Mouse (Mus musculus): ENCODE results near the gene Pros1.

The Pros1 gene

DNA sequence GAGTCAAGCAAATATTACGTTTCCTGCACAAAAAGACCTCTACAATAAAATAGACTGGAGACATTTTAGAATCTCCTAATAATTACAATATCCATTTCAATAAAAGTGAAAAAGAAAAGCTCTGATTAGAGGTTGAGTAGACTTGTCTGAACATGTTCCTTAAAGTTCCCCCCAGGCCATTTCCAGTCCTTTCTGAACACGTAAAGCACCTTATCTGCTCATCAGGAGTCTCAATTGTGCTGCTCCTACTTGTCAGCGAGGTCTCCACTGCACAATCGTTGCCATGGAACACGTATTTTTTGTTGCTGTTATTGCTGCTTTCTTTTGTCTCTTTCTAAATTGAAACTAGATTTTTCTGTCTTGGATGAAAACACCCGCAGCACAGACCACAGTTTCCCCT is 7.3 kb downstream of the Pros1 start:
- DNase-seq, result no peak

DNA sequence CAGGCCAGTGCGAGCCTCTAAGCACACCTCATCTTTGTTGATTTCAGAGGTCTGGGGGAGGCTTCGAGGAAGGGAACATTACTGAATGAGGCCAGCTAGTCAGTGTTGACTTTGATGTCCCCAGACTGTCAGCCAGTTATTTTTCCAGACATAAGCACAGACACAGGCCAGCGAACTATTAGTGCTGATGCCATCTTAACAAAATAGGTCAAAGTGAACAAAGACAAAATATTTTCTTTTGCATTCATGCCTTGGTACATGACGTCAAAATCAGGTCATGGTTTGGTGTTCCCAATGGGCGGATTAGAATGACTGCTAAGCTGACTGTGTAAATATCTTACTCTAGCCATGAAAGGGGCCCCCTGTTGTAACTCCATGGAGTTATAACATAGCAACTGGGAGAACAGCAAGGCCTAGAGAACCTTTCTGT is 18.6 kb downstream of the Pros1 start:
- DNase-seq, result no peak

DNA sequence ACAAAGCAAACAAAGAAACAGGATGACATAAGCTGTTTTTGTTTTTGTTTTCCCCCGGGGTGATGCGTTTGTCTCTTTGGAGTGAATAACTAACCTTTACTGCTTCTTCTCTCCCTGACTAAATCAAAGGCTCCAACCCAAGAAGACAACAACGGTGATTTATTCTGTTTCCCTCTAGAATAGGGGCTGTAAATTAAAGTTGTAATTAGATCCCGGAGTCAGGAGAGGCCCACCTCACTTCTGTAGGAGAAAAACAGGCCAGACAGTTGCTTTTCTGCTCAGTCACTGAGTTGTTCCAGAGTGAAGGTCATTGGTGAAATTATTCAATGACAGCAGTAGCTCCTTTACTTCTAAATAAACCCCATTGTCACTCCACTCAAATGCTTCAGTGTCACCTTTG is 19.1 kb downstream of the Pros1 start:
- no peak for DNase-seq

DNA sequence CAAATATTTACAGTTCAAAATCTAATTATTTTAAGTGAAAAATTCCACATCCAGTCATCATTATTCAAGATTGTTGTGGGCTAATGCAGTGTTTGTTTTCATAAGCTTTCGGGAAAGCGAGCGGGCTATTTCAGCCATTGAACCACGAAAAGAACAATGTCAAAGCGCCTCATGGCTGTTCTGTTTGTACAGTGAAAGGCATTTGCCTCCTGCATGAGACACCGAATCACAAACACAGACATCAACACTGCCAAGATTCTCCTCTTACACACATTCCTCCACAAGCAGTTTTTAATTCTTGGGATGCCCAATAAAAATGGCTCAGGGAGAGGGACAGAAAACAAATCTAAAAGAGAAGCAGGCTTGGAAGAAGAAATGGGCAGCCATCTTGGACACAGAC is 20.0 kb downstream of the Pros1 start:
- no peak for DNase-seq

DNA sequence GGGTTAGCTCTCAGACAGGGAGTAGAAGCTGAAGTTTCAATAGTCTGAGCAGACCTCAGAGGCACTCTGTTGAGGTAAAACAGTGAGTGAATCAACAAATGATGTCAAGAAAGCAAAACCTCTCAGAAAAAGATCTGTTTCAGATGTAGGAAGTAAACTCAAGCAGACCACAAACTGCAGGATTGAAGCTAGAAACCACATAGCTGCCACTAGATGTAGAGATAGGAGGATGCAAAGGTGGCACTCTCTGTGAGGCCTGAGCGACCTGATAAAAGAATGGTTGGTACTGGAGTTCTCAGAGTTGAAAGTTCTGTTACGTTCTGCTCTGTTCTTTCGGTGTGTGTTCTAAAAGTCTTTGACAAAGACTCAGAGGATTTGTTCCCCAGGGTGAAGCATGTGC is 41.7 kb downstream of the Pros1 start:
- no peak for DNase-seq

DNA sequence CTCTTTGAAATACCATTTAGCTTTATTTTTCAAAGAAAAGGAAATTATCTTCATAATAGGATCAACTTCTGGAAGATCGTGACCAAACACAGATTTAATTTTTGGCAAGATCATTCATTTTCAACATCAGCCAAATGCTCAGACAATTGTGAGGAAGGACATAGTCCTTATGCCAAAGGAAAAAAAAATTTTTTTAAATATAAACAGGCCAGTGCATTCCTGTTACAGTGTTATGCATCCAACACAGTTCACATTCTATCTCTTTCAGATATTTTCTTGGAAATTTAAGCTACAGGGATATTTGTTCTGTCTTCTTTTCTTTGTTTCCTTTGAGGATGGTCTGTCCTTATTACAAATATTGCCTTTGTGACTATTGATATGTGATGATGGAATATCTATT is 57.3 kb downstream of the Pros1 start:
- DNase-seq, result no peak

DNA sequence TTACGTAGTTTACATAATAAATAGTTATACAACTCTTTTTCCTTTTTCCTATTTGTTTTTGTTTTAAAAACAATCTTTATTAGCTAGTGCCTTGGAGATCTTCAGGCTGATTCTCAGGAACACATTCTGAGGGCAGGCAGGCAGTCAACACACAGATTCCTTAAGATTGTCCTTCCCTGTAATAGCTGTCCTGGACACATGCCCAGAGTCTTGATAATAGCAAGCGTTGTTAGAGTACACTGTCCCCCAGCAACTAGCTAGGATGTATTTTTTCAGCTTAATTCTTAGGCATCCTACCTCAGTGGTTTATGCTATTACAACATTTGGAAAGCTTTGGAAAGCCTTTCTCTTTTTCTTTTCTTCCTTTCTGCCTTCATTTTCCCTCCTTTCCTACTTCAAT is 58.1 kb downstream of the Pros1 start:
- DNase-seq, result no peak

DNA sequence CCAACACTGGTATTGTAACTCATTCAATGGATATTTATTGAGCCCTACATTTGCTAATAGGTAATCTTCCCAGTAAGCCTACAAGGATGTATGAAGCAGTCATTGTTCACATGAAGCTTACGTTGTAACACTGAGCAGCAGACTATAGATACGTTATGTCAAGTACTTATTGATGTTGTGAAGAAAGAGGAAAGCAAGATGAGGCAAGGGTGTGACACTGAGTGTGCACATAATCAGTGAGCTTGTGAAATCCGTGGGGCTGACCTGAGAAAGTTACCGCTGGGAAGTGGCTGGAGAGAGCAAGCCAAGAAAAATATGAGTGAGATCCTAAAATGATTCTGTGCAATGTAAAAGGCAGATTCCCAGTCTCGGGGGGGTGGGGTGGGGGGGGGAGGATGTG is 61.4 kb downstream of the Pros1 start:
- no peak for DNase-seq

DNA sequence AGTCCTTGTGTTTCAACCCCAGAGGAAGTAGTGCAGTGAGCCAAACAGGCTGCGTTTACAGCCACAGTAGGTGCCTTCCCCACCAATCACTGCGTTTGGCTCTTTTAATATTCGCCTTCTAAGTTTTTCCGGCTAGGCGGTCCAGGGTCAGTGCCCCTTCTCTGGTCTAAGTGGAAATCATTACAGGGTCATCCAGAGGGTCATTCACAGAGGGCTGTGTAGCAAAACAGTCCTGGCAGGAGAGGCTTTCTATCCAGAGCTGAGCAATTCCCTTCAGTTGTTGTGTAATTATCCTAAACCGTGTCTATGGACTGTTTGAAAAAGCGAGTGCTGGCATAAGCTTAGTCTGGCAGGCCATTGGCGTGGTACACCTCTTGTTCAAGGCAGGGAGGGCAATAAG is 68.1 kb downstream of the Pros1 start:
- no peak for DNase-seq

DNA sequence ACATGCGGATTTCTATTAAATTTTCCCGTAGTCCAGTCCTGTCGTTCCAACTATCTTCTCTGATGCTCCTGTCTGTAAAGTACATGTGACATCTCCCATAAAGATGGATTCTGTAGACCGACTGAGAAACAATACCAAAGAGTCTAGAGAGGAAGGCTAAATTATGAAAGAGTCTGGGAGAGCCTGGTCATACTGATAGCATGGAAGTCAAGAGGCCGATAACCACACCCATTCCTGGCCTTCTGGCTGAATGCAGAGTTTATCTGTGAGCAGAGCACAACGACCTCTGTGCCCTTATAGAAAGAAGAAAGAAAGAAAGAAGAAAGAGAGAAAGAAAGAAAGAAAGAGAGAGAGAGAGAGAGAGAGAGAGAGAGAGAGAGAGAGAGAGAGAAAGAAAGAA is 77.2 kb downstream of the Pros1 start:
- DNase-seq, result no peak

DNA sequence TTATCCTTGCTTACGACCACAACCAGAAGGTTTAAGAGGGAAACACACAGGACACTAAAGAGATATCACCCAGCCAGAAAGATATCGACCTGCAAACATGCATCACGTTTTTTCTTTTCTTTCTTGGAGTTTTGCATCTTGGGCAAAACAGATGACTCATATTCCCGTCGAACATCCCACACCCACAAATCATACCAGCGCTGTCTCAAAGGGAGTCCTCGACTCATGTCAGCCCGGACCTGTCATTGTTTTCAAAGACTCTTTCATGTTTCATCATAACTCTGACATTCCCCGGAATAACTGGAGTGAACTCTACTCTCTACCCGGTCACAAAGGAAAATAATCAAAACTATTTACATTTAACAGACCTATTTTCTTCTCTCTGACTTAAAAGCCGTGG is 82.2 kb downstream of the Pros1 start:
- no peak for DNase-seq

DNA sequence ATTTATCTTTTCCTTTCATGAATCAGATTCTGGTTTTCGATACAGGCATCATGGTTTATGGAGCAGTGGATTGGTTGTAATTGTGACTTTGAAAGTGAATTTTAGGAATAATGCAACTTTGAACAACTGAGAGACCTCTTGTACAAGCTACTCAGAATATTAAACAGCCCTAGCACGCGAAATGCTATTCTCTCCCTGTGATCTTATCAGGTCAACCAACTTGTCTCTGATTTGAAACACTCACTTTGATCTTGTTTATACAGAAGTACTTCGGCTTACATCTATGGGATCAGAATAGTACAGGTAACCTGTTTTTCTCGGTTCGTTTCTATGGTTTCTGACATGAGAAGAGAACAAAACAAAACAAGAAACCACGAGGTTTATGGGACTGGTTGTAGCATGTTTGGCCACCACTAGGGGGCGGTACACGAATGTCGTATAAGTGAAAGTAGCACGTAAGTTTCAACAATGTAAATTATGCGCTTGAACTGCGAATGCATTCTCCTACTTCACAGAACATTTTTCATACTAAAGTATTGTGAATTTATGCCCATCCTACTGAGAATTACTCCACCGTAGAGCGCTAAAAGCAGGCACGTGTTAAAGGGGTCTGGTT is 86.4 kb downstream of the Pros1 start:
- DNase-seq, result peak; percentile 53

DNA sequence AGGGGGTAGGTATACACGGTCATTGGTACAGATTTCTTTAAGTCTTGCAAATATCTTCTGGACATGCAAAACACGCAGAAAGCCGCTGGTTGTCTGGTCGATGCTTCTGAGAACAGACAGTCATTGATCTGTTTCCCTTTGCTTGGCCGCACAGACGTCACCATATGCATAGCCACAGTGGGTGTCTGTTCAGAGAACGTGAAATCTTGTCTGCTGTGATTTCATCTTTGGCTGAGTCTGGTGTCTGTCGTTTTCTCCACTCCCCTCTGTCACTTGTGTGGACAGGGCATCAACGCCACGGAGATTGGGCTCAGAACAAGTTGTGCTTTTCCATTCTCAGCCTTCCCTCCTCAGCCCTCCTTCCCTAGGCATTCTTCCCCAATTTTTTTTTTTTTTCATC is 87.7 kb downstream of the Pros1 start:
- DNase-seq, result no peak

DNA sequence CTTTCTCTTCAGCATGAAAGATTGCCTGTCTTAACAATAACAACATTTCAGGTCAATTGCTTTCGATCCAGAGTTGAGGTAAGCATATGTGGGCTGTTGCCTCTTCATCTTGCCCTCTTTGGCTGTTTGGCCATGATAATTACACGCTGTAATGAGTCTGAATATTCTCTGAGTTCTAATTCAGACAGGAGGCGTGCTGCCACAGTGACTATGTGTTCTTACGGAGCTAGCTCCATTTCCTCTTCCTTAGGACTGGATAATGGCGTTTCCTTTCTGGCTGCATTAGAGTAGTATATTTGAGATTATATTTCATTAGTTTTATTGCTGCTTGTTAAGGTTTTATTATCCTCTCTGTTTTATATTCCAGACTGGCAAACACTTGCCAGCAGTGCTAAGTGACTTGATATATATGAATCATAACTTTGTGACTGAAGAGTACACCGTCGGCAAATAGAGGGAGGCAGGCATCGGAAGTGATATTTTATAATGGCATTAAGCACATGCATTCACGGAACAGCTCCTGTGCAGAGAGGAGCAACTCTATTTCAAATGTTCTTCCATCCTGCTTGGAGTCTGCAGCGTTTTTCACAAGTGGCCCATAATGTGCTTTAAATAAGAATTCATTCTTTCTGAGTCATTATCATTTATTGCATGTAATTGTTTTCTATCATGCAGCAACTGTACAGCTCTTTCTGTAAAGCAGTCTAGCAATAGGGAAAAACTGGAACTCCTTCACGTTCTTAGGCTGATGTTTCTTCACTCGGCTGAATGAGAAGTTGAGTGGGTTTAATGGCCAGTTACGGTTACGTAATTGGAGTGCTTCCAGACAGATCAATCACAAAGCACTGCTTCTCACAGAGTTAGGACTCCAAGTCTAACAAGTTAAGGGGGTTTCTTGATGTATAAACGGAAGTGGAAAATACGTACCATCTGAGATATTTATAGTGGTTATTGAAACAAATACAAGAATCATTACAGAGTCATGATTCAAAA is 88.6 kb downstream of the Pros1 start:
- DNase-seq, result no peak

DNA sequence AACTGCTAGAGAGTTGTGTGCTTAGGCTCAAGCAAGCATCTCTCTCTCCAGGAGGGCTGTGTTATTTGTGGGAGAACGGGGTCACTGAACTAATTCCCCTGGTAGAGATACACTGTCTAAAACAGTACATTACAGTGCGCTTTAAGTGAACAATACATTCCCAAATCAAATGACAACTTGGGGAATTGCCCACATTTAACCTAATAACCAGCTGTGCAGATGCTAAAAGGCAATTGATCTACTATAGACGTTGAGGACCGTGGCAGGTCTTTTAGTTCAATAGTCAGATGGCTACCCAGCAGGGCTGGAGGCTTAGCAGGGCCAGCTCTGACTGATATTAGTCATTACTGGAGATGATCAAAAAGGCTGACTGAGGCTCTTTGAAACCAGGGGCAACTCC is 104.4 kb downstream of the Pros1 start:
- DNase-seq, result no peak

DNA sequence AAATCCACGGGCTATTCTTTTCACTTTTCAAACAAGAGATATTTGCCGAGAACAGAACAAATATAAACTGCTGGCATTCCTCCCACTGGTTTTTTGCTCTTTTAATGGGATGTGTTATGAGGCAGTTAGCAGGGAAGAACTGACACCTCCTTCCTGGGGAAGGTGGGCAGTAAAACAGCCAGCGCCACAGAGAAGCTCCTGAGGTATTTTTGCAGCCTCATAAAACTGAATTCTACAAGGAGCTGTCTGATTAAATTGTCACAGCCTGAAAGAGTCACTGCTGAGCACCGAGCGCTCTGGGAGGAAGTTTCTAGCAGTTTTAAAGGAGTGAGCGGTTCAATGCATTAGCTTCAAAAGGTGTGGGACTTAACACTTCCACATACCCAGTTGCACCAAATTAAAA is 110.3 kb downstream of the Pros1 start:
- DNase-seq, result peak; percentile 67

DNA sequence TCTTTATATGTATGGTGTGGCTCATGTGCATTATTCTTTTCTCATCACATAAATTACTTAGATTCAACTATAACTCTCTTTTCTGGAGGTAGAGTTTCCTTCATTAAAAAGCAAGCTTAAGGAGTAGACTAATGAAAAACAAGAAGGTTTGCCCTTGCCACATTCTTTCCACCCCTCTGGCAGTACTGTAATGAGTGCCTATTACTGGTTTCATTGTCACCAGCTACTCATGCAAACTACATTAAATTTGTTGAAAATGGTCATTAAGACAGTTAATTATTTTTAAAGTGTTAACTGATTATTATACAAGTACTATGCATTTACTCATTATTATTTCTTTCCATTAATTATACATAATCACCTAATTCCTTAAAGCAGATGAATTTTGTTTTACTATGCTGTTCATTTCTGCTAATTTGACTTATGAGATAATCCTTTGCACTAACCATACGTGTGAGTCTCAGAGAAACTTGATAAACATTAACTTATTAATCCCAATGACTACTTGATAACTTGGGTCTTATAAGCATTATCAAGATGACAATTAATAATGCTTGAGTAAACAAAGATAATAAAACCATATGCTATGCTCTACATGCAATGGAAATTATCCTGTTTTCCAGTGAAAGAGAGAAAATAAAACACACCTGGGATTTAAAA is 117.7 kb downstream of the Pros1 start:
- DNase-seq, result no peak

DNA sequence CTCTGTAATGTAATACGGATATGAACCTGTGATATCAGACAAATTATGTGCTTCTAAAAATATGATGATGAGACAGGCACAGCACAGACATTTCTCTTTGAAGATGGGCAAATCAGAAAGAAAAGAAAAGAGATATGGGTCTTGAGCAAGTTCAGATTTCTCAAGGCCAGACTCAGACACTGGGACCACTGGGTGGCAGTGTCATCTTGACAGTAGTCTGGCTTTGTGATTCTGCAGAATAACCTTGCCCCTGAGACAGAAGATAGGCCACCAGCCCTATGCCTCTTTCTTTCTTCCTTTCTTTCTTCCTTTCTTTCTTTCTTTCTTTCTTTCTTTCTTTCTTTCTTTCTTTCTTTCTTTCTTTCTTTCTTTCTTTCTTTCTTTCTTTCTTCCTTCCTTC is 120.8 kb downstream of the Pros1 start:
- DNase-seq, result peak; percentile 14
